Comparison of ENCODE assay signal across 10 mouse cellular contexts in the genomic region with DNA sequence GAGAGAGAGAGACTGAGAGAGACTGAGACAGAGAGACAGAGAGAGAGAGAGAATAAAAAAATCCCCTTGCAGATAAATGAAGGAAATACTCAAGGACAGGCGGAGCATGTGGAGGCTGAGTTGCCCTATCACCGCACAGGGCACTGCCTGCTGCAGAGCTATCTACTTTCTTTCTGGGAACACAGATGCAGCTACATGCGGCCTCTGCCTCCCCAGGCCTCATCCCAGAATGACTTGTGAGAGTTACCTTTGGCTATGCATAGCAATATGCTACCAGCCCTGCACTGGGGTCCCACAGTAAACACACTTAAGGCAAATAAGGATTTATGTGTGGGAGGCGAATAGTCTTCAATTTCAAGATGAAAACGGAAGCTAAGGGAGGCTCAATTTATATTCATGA.
A peak's percentile ranks its signal among the peaks of the same experiment; 100 is the strongest.
DNase-seq lines count a peak whose midpoint lies in the region; ATAC-seq and TF ChIP-seq lines count a peak whose summit lies in the region.
"Had no signal": no experiment of that assay in that cellular context is flagged by ENCODE, and none has a peak within 500 bp of the region (broad histone marks: within the 10 kb centered on the region; RNA-seq: fewer than 3 reads in every experiment).

No protein-coding gene starts in this region.

- 21% methylated on average over 5 of the region's 5 CpGs for WGBS in heart, embryonic 11.5 days (ENCODE audit: insufficient replicate concordance)
- 41% methylated on average over 5 of the region's 5 CpGs for WGBS in embryonic facial prominence, embryonic 10.5 days

- ATAC-seq in heart, embryonic 11.5 days (replicated peaks; ENCODE audit: insufficient number of reproducible peaks, low FRiP score, low TSS enrichment) = no peak; the same call in 1 of the 2 replicates
- peak; percentile 44; the same call in 1 of the 2 replicates for ATAC-seq in megakaryocyte progenitor cell, adult 5-6 weeks (replicated peaks; ENCODE audit: poor library complexity)
- ATAC-seq: activated CD4-positive, CD25-positive, alpha-beta regulatory T cell, adult 4 months had no signal

- peak overlapping the region; percentile 88 for H3K27ac ChIP-seq in heart, embryonic 11.5 days (ENCODE audit: low read depth, low read length)
- H3K27ac ChIP-seq in MEL (ENCODE audit: control insufficient read depth, low read depth, low read length) = no peak overlapping the region
- 0 out of 2 replicates have a peak overlapping the region, but pooled peaks have one; percentile 19 for H3K27ac ChIP-seq in embryonic facial prominence, embryonic 10.5 days (replicated peaks)

- no peak overlapping the region for H3K4me3 ChIP-seq in heart, embryonic 11.5 days (ENCODE audit: low read depth, low read length)
- no peak overlapping the region for H3K4me3 ChIP-seq in MEL (ENCODE audit: control insufficient read depth in 1 of 2, insufficient read depth in 1 of 2, low read depth in 2 of 2, low read length in 2 of 2)
- no peak overlapping the region for H3K4me3 ChIP-seq in embryonic facial prominence, embryonic 10.5 days

- no peak overlapping the region for H3K9ac ChIP-seq in heart, embryonic 11.5 days (ENCODE audit: low read depth, low read length)
- no peak overlapping the region for H3K9ac ChIP-seq in MEL (ENCODE audit: control insufficient read depth, low read depth, low read length, poor library complexity, severe bottlenecking)

- no peak for TF ChIP-seq EP300 in MEL (IDR thresholded peaks at IDR 0.05; ENCODE audit: low read depth in 1 of 2, low read length in 2 of 2)

- intact Hi-C loops in heart, postnatal 25 days (cut with DNase I) = no loop called here

- no peaks in the 10 kb centered on the region for H3K9me3 ChIP-seq in heart, embryonic 11.5 days (replicated peaks; ENCODE audit: control insufficient read depth, low read length)
- H3K9me3 ChIP-seq in MEL (replicated peaks; ENCODE audit: insufficient read depth, low read length) = no peaks in the 10 kb centered on the region
- H3K9me3 ChIP-seq in embryonic facial prominence, embryonic 10.5 days = no peaks in the 10 kb centered on the region

- H3K36me3 ChIP-seq in heart, embryonic 11.5 days (ENCODE audit: control insufficient read depth, insufficient read depth, low read length) = no peaks in the 10 kb centered on the region
- H3K36me3 ChIP-seq in MEL (ENCODE audit: control insufficient read depth in 1 of 2, insufficient read depth in 2 of 2, low read length in 2 of 2) = no peaks in the 10 kb centered on the region
- no peaks in the 10 kb centered on the region for H3K36me3 ChIP-seq in embryonic facial prominence, embryonic 10.5 days (replicated peaks)

- H3K27me3 ChIP-seq in heart, embryonic 11.5 days (ENCODE audit: control insufficient read depth, insufficient read depth, low read length) = no peaks in the 10 kb centered on the region
- H3K27me3 ChIP-seq in MEL (ENCODE audit: control insufficient read depth in 1 of 2, insufficient read depth in 2 of 2, low read length in 2 of 2) = no peaks in the 10 kb centered on the region
- no peaks in the 10 kb centered on the region for H3K27me3 ChIP-seq in embryonic facial prominence, embryonic 10.5 days (replicated peaks; ENCODE audit: low read depth, poor library complexity, severe bottlenecking)

- no peak for TF ChIP-seq RAD21 in MEL (IDR thresholded peaks at IDR 0.05; ENCODE audit: low read depth, low read length)

- no peak for TF ChIP-seq POLR2A in MEL (IDR thresholded peaks at IDR 0.05; ENCODE audit: control insufficient read depth in 1 of 2, insufficient read depth in 1 of 2, low read depth in 1 of 2, low read length in 2 of 2, poor library complexity in 1 of 2)

- H3K4me1 ChIP-seq in heart, embryonic 11.5 days (ENCODE audit: control insufficient read depth, insufficient read depth, low read length) = peaks cover 9% of the 10 kb centered on the region; the same call in 1 of the 2 replicates
- H3K4me1 ChIP-seq in MEL (ENCODE audit: control insufficient read depth in 1 of 2, insufficient read depth in 2 of 2, low read length in 2 of 2) = no peaks in the 10 kb centered on the region
- peaks cover 28% of the 10 kb centered on the region for H3K4me1 ChIP-seq in embryonic facial prominence, embryonic 10.5 days

- H3K4me2 ChIP-seq in heart, embryonic 11.5 days = peak overlapping the region; percentile 37

- TF ChIP-seq CTCF in MEL (IDR thresholded peaks at IDR 0.05 in 2 of 3, conservative IDR thresholded peaks at IDR 0.05 in 1 of 3; ENCODE audit: control insufficient read depth in 1 of 3, insufficient read depth in 1 of 3, low read depth in 2 of 3, low read length in 3 of 3, poor library complexity in 1 of 3, severe bottlenecking in 1 of 3) = no peak

- DNase-seq in heart, postnatal 25 days (ENCODE audit: low spot score) = no peak
- DNase-seq in MEL (ENCODE audit: low read depth, low spot score) = peak; percentile 7
- peak; percentile 21 for DNase-seq in embryonic facial prominence, embryonic 10.5 days (ENCODE audit: low spot score)
- DNase-seq in natural killer cell, adult 2 months (ENCODE audit: low spot score in 2 of 2) = no peak
- DNase-seq in kidney, adult 18-20 months = no peak
- DNase-seq: cerebellum, adult 11 months; kidney, postnatal 14 days had no signal

- no peaks in the 10 kb centered on the region for H3K79me2 ChIP-seq in MEL (ENCODE audit: control insufficient read depth, insufficient read depth, low read length, poor library complexity)

TF ChIP-seq in MEL, 35 proteins besides CTCF, POLR2A, EP300 and RAD21:
- TF ChIP-seq TAL1 (IDR thresholded peaks at IDR 0.05; ENCODE audit: low read length) = no peak

Comparison
In these comparisons a context has a peak if more than half of its experiments do, and no peak if none do; other contexts are left out.
1. DNase-seq: peak in MEL (single experiment) and embryonic facial prominence, embryonic 10.5 days (single experiment); none in heart, postnatal 25 days (single experiment), natural killer cell, adult 2 months (0 of 2) and kidney, adult 18-20 months (single experiment).